Mouse (Mus musculus): ENCODE results near the gene Ttc7b.
A peak's percentile ranks its signal among the peaks of the same experiment; 100 is the strongest.

Ttc7b gene

GRCm38 (mm10) chr12:100304280-100304679, 216.3 kb downstream of the Ttc7b start:
- DNase-seq (ENCODE audit: low spot score) = no peak

- no peak for DNase-seq (ENCODE audit: low spot score)
Observed at GRCm38 (mm10) chr12:100303141-100303540, 217.5 kb downstream of the Ttc7b start.

- DNase-seq (ENCODE audit: low spot score) = no peak
Observed at GRCm38 (mm10) chr12:100300446-100300845, 220.2 kb downstream of the Ttc7b start.

GRCm38 (mm10) chr12:100299322-100299726, 221.3 kb downstream of the Ttc7b start:
- DNase-seq (ENCODE audit: low spot score) = no peak

- DNase-seq (ENCODE audit: low spot score) = no peak
Observed at GRCm38 (mm10) chr12:100298788-100299187, 221.8 kb downstream of the Ttc7b start.

- no peak for DNase-seq (ENCODE audit: low spot score)
Observed at GRCm38 (mm10) chr12:100297961-100298360, 222.7 kb downstream of the Ttc7b start.

GRCm38 (mm10) chr12:100294457-100294856, 226.2 kb downstream of the Ttc7b start:
- no peak for DNase-seq (ENCODE audit: low spot score)

- no peak for DNase-seq (ENCODE audit: low spot score)
Observed at GRCm38 (mm10) chr12:100293956-100294355, 226.7 kb downstream of the Ttc7b start.

- DNase-seq (ENCODE audit: low spot score) = no peak
Observed at GRCm38 (mm10) chr12:100290711-100291685, 229.6 kb downstream of the Ttc7b start.

- no peak for DNase-seq (ENCODE audit: low spot score)
Observed at GRCm38 (mm10) chr12:100290178-100290531, 230.5 kb downstream of the Ttc7b start.

- DNase-seq (ENCODE audit: low spot score) = peak; percentile 87
Observed at GRCm38 (mm10) chr12:100289267-100290177, 231.1 kb downstream of the Ttc7b start.

GRCm38 (mm10) chr12:100288018-100288417, 232.6 kb downstream of the Ttc7b start:
- DNase-seq (ENCODE audit: low spot score) = no peak

- no peak for DNase-seq (ENCODE audit: low spot score)
Observed at GRCm38 (mm10) chr12:100287565-100287964, 233.1 kb downstream of the Ttc7b start.

GRCm38 (mm10) chr12:100283283-100283682, 237.3 kb downstream of the Ttc7b start:
- no peak for DNase-seq (ENCODE audit: low spot score)

GRCm38 (mm10) chr12:100282025-100282885, 238.4 kb downstream of the Ttc7b start:
- DNase-seq (ENCODE audit: low spot score) = no peak

- no peak for DNase-seq (ENCODE audit: low spot score)
Observed at GRCm38 (mm10) chr12:100280972-100281794, 239.4 kb downstream of the Ttc7b start.

- DNase-seq (ENCODE audit: low spot score) = no peak
Observed at GRCm38 (mm10) chr12:100279898-100280297, 240.7 kb downstream of the Ttc7b start.

- no peak for DNase-seq (ENCODE audit: low spot score)
Observed at GRCm38 (mm10) chr12:100278358-100278757, 242.3 kb downstream of the Ttc7b start.

- no peak for DNase-seq (ENCODE audit: low spot score)
Observed at GRCm38 (mm10) chr12:100277534-100277905, 243.1 kb downstream of the Ttc7b start.

GRCm38 (mm10) chr12:100276607-100277533, 243.8 kb downstream of the Ttc7b start:
- DNase-seq (ENCODE audit: low spot score) = no peak
